Mouse (Mus musculus): ENCODE data around the gene 4430402I18Rik. TPM values are rescaled to one million over a fixed set of nuclear protein-coding genes. Genes with fewer than 3 reads are reported as not detected.

Gene 4430402I18Rik
- polyA plus RNA-seq, 1 experiment from 2014 or later, result 0.83 TPM

DNA sequence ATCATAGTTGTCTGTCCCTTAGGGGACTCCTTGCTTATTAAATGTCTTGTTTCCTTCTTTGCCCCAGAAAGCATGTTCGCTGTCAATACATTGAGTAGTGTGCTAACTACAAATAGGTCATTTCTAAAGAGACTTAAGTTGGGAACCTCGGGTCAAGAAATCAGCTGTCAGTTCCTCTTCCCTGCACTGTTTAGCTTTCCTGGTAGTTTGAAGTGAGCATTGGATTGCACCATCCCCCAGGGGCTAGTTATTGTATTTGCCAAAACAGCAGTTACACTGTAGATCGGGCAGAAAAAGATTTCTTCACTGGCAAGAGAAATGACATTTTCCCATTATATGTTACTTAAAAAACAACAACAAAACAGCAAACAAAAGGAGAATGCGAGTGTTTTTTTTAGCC, 578 bp upstream of the 4430402I18Rik start:
- DNase-seq (ENCODE audit: low spot score), result no peak

DNA sequence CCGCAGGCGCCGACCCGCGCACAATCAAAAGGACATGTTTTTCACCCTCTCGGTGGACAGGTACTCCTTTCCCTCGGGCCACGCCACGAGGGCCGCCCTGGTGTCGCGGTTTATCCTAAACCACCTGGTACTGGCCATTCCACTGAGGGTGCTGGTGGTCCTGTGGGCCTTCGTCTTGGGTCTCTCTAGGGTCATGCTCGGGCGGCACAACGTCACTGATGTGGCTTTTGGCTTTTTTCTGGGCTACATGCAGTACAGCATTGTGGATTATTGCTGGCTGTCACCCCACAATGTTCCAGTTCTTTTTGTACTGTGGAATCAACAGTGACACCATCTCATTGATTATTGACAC, 3.1 kb downstream of the 4430402I18Rik start:
- DNase-seq (ENCODE audit: low spot score), result no peak

DNA sequence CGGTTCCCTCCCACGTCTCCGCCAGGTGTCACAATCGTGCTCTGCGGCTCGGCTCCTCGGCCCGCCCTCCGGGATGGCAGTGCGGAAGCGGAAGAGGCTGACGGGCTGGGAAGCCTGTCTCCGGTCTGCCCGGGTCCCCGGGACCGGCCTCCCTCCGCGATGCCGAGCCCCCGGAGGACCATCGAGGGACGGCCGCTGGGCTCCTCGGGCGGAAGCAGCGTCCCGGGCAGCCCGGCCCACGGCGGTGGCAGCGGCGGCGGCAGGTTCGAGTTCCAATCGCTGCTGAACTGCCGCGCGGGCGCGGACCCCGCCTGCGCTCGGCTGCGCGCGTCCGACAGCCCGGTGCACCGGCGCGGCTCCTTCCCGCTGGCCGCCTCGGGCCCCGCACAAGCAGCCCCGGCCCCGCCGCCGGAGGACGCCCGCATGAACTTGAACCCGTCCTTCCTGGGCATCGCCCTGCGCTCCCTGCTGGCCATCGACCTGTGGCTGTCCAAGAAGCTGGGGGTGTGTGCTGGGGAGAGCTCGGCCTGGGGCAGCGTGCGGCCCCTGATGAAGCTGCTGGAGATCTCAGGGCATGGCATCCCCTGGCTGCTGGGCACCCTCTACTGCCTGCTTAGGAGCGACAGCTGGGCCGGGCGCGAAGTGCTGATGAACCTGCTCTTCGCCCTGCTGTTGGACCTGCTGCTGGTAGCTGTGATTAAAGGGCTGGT, 3.6 kb downstream of the 4430402I18Rik start, which contains the start of gene Plpp6:
Gene Plpp6, plus strand, starts transcription at position 112 of the 710 bp plus-strand sequence.
- peak; percentile 82 for DNase-seq (ENCODE audit: low spot score)

DNA sequence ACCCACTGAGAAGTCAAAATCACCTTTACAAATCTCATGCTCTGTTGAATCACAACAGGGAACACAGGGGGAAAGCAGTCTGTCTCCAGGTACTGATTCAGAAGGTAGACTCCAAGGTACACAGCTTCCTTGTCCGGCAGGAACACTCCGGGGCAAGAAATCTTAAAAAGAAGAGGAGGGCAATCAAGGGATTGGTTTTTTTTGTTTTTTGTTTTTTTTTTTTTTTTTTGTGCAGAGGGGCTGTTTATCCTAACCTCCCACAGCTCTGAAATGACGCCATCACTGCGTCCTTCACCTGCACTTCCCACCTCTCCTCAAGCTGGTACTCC, 4.1 kb downstream of the 4430402I18Rik start:
- no peak for DNase-seq (ENCODE audit: low spot score)

DNA sequence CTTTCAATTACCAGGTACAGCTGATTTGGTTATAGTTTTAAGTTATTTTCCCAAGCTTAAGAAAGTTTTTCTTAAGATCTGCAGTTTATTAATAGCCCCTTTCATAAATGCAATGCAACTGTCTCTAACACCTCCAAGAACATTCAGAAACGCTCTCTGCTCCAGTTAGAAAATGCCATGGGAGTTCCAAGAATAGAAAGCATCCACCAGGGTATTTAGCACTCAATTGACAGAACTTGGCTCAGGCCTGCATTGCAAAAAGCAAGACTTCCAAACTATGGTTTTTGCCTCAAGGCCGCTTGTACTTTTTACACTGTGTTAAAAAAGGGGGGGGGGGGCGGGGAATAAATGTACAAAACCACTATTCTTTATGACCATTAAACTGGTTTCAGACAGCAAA, 4.5 kb downstream of the 4430402I18Rik start:
- no peak for DNase-seq (ENCODE audit: low spot score)

DNA sequence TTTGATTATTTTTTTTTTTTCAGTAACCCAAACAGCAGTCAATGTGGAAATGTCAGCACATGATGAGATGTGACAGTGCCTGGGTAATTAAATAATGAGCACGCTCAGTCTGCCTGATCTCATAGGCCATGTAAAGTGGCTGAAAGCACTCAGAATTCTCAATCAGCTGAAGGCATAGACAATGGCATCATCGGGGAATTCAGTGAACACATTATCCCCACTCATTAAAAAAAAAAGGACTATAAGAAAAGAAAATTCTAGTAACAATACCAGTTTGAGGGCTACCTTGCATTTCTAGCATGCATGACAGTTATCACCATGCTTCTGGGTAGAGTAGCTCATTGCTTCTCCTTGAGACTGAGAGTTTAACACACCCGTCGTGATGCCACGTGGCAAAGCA, 16.3 kb downstream of the 4430402I18Rik start:
- DNase-seq (ENCODE audit: low spot score), result no peak

DNA sequence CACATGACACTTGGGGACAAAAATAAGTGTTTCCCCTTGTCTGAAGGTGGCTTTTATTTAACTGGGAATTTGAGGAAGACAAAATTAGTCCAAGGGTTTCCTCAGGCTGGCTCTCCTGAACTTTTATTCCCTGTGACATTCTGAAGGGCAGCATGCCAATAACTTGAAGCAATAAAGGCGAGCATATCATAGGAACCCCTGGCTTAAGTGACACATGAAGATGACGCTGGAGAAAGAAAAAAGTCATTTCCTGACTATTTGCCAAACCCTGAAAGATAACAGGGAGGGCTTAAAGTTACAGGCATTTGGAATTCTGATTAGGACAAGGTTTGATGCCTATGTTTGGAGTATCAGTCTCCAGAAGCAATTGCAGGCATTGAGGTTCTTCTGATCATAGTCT, 20.3 kb downstream of the 4430402I18Rik start:
- no peak for DNase-seq (ENCODE audit: low spot score)

DNA sequence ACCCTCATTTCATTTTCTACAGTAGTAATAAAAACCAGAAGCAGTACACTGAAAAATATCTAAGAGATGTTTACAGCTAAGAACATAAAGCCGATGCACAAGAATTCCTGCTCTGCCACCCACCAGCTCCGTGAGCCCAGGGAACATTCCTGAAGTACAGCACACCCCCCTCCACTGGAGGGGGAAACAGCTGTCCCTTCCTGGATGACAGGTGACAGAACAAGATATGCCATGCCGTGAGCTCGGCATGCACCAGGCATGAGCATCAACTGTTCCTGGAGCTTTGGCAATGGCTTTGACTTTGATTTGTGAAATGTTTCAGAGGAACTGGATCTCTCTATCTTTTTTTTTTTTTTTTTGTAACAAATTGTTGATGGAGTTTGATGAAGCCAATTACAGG, 20.8 kb downstream of the 4430402I18Rik start:
- DNase-seq (ENCODE audit: low spot score), result no peak

DNA sequence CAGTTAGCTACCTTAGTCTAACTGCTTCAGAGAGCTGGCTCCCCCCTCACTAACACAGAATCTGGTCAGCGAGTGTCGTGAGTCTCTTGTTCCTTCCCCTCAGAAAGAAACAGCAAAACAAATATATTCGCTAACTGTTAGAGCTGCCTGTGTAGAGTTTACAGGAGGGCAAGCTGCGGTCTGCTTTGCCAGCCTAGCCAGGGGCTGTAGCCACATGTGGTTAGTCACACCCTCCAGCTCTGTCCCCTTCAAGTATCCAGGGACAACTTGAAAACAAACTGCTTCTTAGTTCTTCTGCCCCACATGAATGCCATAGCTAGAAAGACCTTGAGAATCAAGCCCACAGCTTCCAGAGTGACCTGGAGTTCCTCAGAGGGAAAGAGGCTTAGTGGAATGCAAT, 26.3 kb downstream of the 4430402I18Rik start:
- DNase-seq (ENCODE audit: low spot score), result no peak

DNA sequence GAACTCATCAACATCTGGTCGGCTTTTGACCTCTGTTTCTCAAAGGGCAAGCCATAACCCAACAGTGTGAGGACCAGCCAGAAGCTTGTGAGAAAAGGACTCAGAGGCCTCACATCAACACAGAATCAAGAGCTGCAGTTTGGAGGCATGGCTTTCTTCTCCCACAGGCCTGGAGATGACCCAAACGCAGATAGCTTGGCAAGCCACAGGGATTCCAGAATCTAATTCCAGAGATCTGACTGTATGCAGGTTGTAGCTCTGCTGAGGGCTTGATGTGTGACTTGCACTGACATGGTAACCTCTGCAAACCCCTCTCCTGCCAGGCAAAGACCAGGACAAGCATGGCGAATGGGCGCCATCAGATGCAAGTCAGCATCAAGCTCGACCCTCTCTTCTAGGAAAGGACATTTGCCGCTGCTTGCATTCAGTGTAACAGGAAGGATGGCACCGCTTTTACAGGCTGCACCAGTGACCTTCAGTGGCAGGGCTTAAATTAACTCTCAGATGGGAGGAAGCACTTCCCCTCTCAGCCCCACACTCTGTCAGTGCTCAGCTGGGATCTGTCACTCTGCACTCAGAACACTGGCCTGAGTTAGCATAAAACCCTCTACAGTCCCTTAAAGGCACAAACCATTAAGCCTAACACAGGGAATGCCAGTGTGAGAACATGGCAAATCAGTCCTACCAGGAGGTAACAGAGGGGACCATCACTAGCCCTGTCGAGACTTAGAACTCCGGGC, 27.3 kb downstream of the 4430402I18Rik start:
- no peak for DNase-seq (ENCODE audit: low spot score)

DNA sequence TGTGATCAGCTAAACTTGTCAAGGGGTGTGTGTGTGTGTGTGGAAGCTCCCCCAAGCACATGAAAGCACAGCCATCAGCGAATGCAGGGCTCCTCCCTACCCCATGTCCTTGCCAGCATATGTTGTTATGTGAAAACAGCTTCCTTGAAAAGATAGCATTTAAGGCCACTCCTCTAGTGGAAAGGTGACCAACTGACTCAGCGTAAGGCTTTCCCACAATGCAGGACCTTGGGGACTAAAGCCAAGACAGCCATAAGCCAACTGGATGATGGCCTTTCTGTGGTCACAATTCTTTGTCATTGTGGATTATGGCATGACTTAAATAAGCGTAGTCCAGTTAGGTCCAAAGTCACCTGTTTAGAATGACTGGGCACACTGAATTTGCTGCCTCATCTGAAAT, 32.7 kb downstream of the 4430402I18Rik start:
- DNase-seq (ENCODE audit: low spot score), result no peak

DNA sequence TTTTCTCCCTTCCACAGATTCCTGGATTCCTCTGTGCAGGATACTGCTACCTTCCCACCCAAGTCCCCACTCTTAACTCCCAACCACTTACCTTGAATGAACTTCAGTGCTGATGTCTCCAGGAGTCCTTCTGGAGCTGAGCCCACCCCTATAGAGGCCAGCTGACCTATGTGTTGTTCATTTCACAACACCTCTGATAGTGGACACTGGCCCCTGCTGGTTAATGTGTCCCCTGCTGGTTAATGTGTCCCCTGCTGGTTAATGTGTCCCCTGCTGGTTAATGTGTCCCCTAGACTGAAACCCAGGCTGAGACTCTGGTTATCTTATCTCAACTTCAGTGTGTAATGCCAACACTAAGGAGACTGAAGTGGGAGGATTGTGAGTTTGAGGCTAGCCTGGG, 38.6 kb downstream of the 4430402I18Rik start:
- no peak for DNase-seq (ENCODE audit: low spot score)

DNA sequence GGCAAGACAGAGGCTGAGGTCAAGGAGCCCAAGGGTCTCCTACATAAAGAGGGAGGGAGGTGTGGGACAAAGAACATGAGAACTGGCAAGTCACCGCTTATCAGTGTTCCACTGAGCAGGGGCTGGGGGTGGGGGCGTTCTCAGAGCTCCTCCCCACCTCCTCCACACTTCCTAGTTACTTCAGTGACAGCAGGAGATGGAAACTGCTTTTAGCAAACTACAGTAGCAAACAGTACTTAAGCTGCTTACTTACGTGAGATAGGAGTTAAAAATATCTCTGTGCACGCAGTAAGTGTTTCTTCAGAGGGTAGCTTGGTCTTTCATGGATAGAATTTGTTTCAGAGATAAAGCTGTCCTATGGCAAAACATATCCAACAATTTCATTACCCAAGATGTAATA, 40.2 kb downstream of the 4430402I18Rik start:
- no peak for DNase-seq (ENCODE audit: low spot score)

DNA sequence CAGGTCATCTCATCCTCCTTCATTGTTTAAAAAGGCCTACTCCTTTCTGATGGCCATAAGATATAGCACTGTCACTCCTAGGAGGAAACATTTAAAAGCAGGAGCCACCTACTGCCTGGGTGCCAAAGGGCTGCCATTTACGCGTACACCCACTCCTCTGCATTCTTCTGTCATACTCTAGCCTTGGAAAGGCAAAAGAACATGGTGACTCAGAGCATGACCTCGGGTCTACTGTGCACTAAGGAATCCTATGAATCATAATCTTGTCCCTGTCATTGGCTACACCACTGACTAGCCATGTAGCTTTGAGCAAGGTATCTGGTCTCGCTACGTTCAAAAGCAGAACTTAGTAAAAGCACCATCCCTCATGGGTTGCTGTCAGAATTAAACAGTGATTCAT, 41.2 kb downstream of the 4430402I18Rik start:
- DNase-seq (ENCODE audit: low spot score), result no peak

DNA sequence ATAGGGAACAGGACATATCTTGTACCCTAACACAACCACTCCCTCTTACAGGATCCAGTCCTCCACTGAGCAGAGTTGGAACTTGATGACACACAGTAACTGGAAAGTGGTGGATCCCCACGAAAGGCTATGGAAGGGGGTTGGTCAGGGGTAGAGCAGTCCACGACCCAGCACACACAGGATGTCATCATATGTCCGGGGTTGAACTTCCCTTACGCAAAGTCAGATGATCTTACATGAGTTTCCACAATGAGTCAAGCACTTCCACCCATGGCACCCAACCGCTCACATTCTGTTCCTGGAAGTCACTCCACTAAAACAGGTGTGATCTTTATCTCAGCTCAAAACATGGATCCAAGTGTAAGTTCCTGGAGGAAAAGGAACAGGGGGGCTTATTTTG, 49.8 kb downstream of the 4430402I18Rik start:
- no peak for DNase-seq (ENCODE audit: low spot score)

DNA sequence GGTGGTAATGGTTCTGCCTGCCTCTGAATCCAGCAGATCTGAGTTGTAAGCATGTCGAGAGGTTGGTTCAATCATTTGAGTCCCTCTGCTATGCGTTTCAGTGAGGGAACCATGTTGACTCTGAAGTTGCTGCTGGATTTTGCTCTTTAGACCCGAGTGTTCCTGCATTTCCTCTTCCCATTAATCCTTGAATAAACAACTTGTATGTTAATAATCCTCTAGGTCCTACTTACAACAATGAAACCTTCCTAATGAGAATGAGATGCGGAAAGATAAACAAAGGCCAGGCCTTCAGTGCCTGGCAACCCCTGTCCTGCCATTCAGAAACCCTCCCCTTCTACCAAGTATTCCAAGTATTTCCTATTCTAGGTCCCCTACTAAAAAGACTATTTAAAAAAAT, 51.1 kb downstream of the 4430402I18Rik start:
- no peak for DNase-seq (ENCODE audit: low spot score)

DNA sequence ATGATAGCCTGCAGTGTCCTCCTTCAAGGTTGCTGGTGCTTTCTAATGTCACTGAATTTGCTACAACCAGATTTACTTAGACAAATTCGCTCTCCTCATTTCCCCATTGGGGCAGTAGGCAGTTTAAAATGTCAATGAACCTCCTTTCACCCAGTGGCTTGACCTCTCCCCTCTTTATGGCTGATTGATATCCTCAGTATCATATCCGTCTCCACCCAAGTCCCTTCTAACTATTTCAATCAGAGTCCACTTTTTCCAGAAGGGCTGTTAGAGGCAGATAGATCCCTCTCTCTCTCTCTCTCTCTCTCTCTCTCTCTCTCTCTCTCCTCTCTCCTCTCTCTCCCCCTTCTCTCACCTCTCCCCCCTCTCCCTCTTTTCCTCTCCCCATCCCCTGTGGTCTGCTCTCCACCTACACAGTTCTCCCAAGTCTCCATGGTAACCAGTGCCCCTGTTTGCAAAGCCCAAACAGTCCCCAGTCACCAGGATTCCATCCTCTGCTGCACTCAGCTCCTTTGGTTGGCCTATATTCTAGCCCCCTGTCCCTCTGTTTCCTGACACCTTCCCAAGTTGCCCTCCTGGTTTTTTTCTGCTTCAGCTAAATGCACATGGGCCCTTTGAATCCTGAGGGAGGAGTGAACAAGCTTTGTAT, 51.9 kb downstream of the 4430402I18Rik start:
- DNase-seq (ENCODE audit: low spot score), result no peak

DNA sequence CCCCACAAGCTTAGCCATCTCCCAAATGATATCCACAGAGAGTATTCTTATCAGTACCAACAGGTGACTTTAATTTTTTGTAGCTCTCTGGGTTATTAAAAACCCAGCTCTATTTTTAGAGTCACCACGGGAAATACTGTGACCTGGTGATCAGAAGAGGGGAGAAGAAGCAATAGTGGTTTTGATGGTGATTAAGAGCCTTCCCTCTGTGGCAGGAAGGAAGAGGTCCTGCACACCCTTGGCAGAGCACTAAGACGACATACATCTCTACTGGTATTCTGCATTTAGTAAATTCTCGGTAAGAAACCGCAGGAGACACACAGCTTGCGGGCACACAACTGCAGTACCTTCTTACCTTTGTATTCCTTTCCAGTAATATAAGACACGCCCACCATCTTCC, 53.0 kb downstream of the 4430402I18Rik start:
- no peak for DNase-seq (ENCODE audit: low spot score)

DNA sequence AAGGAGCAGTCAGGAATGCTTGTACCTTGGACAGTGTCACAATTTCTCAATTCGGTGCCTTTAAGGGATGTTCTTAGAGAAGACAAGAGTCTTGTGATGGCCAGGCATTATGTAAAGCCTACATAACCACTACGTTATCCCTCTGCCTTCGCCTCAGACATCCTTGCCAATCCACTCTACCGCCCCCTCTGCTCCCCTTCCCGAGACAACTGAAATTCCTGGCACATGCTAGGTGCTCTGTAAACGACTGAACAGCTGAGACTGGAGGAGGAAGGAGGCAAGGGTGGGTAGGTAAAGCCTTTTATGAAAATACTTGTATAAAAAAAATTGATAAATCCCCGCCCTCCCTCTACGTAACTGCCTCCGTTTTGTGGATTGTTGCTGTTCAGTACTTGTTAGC, 58.9 kb downstream of the 4430402I18Rik start:
- no peak for DNase-seq (ENCODE audit: low spot score)

DNA sequence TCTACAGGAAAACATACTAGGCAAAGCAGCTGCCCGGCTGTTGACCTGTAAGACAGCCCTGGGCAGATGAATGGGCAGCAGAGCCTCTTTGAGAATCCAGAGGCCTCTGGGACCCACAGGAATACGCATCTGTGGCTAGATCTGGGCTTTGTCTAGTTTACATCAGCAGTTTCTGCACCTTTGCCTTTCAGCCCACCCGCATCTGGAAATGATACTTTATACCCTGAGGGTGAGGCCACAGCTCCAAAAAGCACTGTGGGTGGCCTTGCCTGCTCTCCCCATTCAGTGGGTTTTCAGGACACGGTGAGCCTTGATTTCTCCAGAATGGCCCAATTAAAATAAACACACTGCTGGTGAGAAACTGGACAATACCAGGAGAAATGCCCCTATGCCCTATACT, 59.4 kb downstream of the 4430402I18Rik start:
- no peak for DNase-seq (ENCODE audit: low spot score)

DNA sequence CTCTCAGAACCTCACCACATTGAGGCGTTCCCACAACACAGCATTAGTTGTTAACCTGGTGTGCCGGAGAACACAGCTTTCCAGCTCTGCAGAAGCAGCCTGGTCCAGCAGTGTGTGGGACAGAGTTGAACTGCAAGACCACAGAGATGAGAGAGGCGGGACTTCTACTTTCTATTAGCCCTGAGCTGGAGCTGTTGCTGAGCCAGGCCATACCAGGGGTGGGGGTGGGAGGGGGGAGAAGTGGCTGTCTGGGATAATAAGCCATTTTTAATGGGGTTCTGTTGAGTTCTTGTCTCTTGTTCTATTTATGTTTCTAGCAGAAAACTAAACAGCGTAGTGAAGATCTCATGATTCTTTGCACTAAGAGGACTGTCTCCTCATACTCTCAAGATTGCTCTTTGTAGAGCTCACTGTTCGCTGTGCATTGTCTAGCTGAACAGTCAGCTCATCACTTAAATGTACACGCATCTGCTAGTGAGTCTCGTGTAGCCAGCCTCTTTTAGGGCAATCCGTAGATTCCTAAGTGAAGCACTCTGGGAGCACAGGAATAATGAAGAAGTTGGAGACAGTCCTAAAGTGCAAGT, 64.0 kb downstream of the 4430402I18Rik start:
- DNase-seq (ENCODE audit: low spot score), result no peak

DNA sequence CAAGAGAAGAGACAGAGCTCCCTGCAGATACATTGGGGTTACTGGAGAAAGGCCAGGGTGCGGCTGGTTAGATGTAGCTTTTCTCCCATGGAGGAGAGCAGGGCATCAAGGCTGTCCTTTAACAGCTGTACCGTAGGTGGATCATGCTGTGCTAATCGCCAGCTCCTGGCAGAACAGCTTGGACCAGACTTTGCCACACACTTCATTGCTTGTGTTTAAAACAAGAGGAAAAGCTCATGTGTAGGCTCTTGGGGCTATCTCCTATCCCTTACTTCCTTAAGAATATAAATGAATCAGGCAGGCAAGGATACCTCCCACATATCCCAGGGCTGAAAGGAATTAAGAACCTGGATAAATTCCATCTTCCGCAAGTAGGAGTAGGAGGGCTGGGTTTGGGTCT, 64.8 kb downstream of the 4430402I18Rik start:
- DNase-seq (ENCODE audit: low spot score), result no peak
